Mouse (Mus musculus) lung, postnatal 0 days (tissue): ENCODE measurements around the gene Ttll9. TPM values are rescaled to one million over a fixed set of nuclear protein-coding genes. Genes with fewer than 3 reads are reported as not detected.

Experiments
- ATAC-seq: fragments of 200-750 bp; cut with Nextera tagmentation; 2 replicates; pipeline ENCODE4 v1.8.0; 2017; ENCODE audit warnings: moderate library complexity
- DNase-seq: peaks from one replicate; pipeline ENCODE4 v3.0.0-alpha.2; 2016; ENCODE audit warnings: low spot score
- H3K27ac ChIP-seq: fragments of 300-500 bp; sonication (generic); 2 replicates; pipeline ENCODE4 v1.5.1; 2014; ENCODE audit warnings: antibody characterized with exemption, mild to moderate bottlenecking, low read length, mixed read lengths
- H3K27me3 ChIP-seq: fragments of 300-500 bp; sonication (generic); replicated peaks from 2 replicates; pipeline ENCODE4 v1.6.1; 2014; ENCODE audit warnings: low read length, mixed read lengths; ENCODE audit not compliant: insufficient read depth
- H3K36me3 ChIP-seq: fragments of 300-500 bp; sonication (generic); 2 replicates; pipeline ENCODE4 v1.6.1; 2014; ENCODE audit warnings: low read length, mixed read lengths; ENCODE audit not compliant: insufficient read depth
- H3K4me1 ChIP-seq: fragments of 300-500 bp; sonication (generic); 2 replicates; pipeline ENCODE4 v1.6.1; 2014; ENCODE audit warnings: antibody characterized with exemption, low read depth, low read length, mixed read lengths; ENCODE audit not compliant: insufficient read depth
- H3K4me2 ChIP-seq: fragments of 300-500 bp; sonication (generic); replicated peaks from 2 replicates; pipeline ENCODE4 v1.6.1; 2014; ENCODE audit warnings: low read depth, mild to moderate bottlenecking, low read length, moderate library complexity, mixed read lengths
- H3K4me3 ChIP-seq: fragments of 300-500 bp; sonication (generic); 2 replicates; pipeline ENCODE4 v1.5.1; 2014; ENCODE audit warnings: low read depth, low read length
- H3K9ac ChIP-seq: fragments of 300-500 bp; sonication (generic); replicated peaks from 2 replicates; pipeline ENCODE4 v1.6.1; 2014; ENCODE audit warnings: low read depth, mild to moderate bottlenecking
- H3K9me3 ChIP-seq: fragments of 300-500 bp; sonication (generic); 2 replicates; pipeline ENCODE4 v1.6.1; 2016; ENCODE audit warnings: low read length, mixed read lengths
- CTCF ChIP-seq: IDR thresholded peaks from 2 replicates; pipeline ENCODE4 v1.5.1; 2016; ENCODE audit warnings: antibody characterized with exemption, mild to moderate bottlenecking
- EP300 ChIP-seq: IDR thresholded peaks from 2 replicates; pipeline ENCODE4 v1.6.1; 2016; ENCODE audit warnings: antibody characterized with exemption, mild to moderate bottlenecking, control low read depth
- WGBS: fragments of 180-500 bp; shearing (Covaris S2); extraction: QIAGEN DNeasy Blood & Tissue Kit; methylation state at CpG from one replicate; pipeline ENCODE4 v1.1.7; 2014; 5-methylcytosine and 5-hydroxymethylcytosine counted together
- polyA plus RNA-seq: library from polyadenylated mRNA; unstranded; fragments of >200 nt; fragmentation: Nextera tagmentation; extraction: Ambion mirVana; gene quantifications from 2 replicates; pipeline ENCODE4 v1.2.1, GENCODE M21; 2015

The Ttll9 gene
- polyA plus RNA-seq, 1 experiment from 2014 or later: 1.1 TPM

- Histone ChIP-seq H3K4me2 (no peak overlapping the region), H3K4me1 (no peaks in the 10 kb centered on the region), H3K9ac (no peak overlapping the region), H3K4me3 (no peak overlapping the region), H3K27ac (no peak overlapping the region), H3K9me3 (no peaks in the 10 kb centered on the region), H3K27me3 (peaks cover 38% of the 10 kb centered on the region), H3K36me3 (no peaks in the 10 kb centered on the region)
- ATAC-seq (no peak), DNase-seq (no peak)
- WGBS: 54% methylated on average over 9 of the region's 9 CpGs
- TF ChIP-seq CTCF (no peak), EP300 (no peak)
Measured at GRCm38 (mm10) chr2:152944013-152944412, 18.3 kb upstream of the Ttll9 start.

DNA sequence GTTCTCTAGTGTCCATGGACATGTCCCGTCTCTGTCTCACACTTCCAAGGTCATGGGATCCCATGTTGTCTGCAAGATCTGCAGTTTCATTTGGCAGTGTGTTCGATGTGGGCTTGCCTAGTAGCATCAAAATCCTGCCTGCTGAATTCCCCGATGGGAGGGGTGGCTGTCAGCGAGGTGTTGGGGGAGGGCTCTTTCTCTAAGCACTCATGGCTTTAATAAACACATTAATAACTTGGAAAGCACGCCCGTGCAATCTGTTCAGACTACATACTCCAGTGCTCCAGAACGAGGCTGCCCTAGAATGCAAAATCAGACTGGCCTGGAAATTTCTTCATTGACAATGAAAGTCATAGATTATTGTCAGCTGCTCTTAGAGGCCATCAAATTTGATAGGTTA lies 15.2 kb upstream of the Ttll9 start:
- no peak overlapping the region for H3K4me3 ChIP-seq
- ATAC-seq (no peak), DNase-seq (peak; percentile 15)
- TF ChIP-seq EP300 (no peak), CTCF (no peak)
- H3K9me3 ChIP-seq: no peaks in the 10 kb centered on the region
- WGBS: 30% methylated on average over 7 of the region's 7 CpGs
- H3K36me3 ChIP-seq: no peaks in the 10 kb centered on the region
- H3K4me1 ChIP-seq: peaks cover 5% of the 10 kb centered on the region; the same call in 1 of the 2 replicates
- no peak overlapping the region for H3K9ac ChIP-seq
- H3K27ac ChIP-seq: no peak overlapping the region
- H3K27me3 ChIP-seq: peaks cover 44% of the 10 kb centered on the region
- no peak overlapping the region for H3K4me2 ChIP-seq

GRCm38 (mm10) chr2:152948438-152949020 lies 13.8 kb upstream of the Ttll9 start:
- WGBS: 78% methylated on average over 5 of the region's 5 CpGs
- Histone ChIP-seq H3K4me2 (no peak overlapping the region), H3K4me3 (no peak overlapping the region), H3K9ac (no peak overlapping the region), H3K36me3 (no peaks in the 10 kb centered on the region), H3K9me3 (no peaks in the 10 kb centered on the region), H3K27ac (no peak overlapping the region), H3K4me1 (peaks cover 5% of the 10 kb centered on the region; the same call in 1 of the 2 replicates), H3K27me3 (peaks cover 32% of the 10 kb centered on the region)
- DNase-seq: no peak
- ATAC-seq: no peak
- TF ChIP-seq EP300 (no peak), CTCF (no peak)

GRCm38 (mm10) chr2:152950358-152951064 lies 11.8 kb upstream of the Ttll9 start:
- Histone ChIP-seq H3K4me1 (peaks cover 5% of the 10 kb centered on the region; the same call in 1 of the 2 replicates), H3K9me3 (no peaks in the 10 kb centered on the region), H3K9ac (no peak overlapping the region), H3K27me3 (peaks cover 19% of the 10 kb centered on the region), H3K27ac (no peak overlapping the region), H3K4me2 (no peak overlapping the region), H3K36me3 (no peaks in the 10 kb centered on the region), H3K4me3 (no peak overlapping the region)
- whole genome bisulfite sequencing: 33% methylated on average over 11 of the region's 11 CpGs
- no peak for DNase-seq
- no peak for ATAC-seq
- no peak for TF ChIP-seq EP300
- TF ChIP-seq CTCF: no peak

GRCm38 (mm10) chr2:152951065-152951849 lies 11.0 kb upstream of the Ttll9 start, which contains the start of gene Dusp15:
Dusp15 (minus strand) TSS chr2:152951698.
- Histone ChIP-seq H3K27me3 (peaks cover 19% of the 10 kb centered on the region), H3K27ac (no peak within 1 kb of the TSS), H3K4me1 (peaks cover 5% of the 10 kb centered on the region; the same call in 1 of the 2 replicates), H3K4me2 (peak within 1 kb of the TSS; percentile 93), H3K4me3 (peak within 1 kb of the TSS; percentile 45), H3K9ac (0 out of 2 replicates have a peak within 1 kb of the TSS, but pooled peaks have one; percentile 19), H3K9me3 (no peaks in the 10 kb centered on the region), H3K36me3 (no peaks in the 10 kb centered on the region)
- TF ChIP-seq EP300 (no peak), CTCF (no peak; the same call in 1 of the 2 replicates)
- ATAC-seq (peak; percentile 49), DNase-seq (no peak)
- under 1% methylated on average over 36 of the region's 54 CpGs for WGBS
